Mouse (Mus musculus): Measurements from ENCODE around the gene Csmd2. TPM values are rescaled to one million over a fixed set of nuclear protein-coding genes. Genes with fewer than 3 reads are reported as not detected.

Gene Csmd2
- polyA plus RNA-seq, 1 experiment from 2014 or later = 4.5 TPM

Other genes with a start within 250 kb of the Csmd2 start
- gene CK137956, start 16.9 kb upstream of the Csmd2 start, polyA plus RNA-seq (2015; fragmentation: Nextera tagmentation; extraction: Ambion mirVana) = 0.29 and 0.39 TPM in 2 replicates

All from forebrain, embryonic 13.5 days (tissue).